Mouse (Mus musculus) heart, embryonic 15.5 days (tissue): ENCODE results near the gene Olfr1176. TPM values are rescaled to one million over a fixed set of nuclear protein-coding genes. Genes with fewer than 3 reads are reported as not detected.

Experiments
- ATAC-seq: fragments of 200-750 bp; cut with Nextera tagmentation; replicated peaks from 2 replicates; pipeline ENCODE4 v1.8.0; 2017; ENCODE audit warnings: low read depth, moderate TSS enrichment; ENCODE audit not compliant: insufficient number of reproducible peaks, insufficient read depth, low FRiP score
- H3K27ac ChIP-seq: fragments of 300-500 bp; sonication (generic); 2 replicates; pipeline ENCODE4 v1.5.1; 2015; ENCODE audit warnings: mild to moderate bottlenecking, inconsistent platforms
- H3K27me3 ChIP-seq: fragments of 300-500 bp; sonication (generic); 2 replicates; pipeline ENCODE4 v1.6.1; 2015; ENCODE audit warnings: inconsistent platforms
- H3K36me3 ChIP-seq: fragments of 300-500 bp; sonication (generic); 2 replicates; pipeline ENCODE4 v1.6.1; 2015; ENCODE audit warnings: mild to moderate bottlenecking, inconsistent platforms
- H3K4me1 ChIP-seq: fragments of 300-500 bp; sonication (generic); replicated peaks from 2 replicates; pipeline ENCODE4 v1.6.1; 2015; ENCODE audit warnings: inconsistent platforms
- H3K4me2 ChIP-seq: fragments of 300-500 bp; sonication (generic); 2 replicates; pipeline ENCODE4 v1.6.1; 2015; ENCODE audit warnings: inconsistent platforms, mild to moderate bottlenecking, moderate library complexity
- H3K4me3 ChIP-seq: fragments of 300-500 bp; sonication (generic); 2 replicates; pipeline ENCODE4 v1.5.1; 2015; ENCODE audit warnings: mild to moderate bottlenecking, inconsistent platforms
- H3K9ac ChIP-seq: fragments of 300-500 bp; sonication (generic); 2 replicates; pipeline ENCODE4 v1.6.1; 2015; ENCODE audit warnings: mild to moderate bottlenecking, inconsistent platforms
- H3K9me3 ChIP-seq: fragments of 300-500 bp; sonication (generic); replicated peaks from 2 replicates; pipeline ENCODE4 v1.6.1; 2016; ENCODE audit warnings: inconsistent platforms
- WGBS: fragments of 180-500 bp; shearing (Covaris S2); methylation state at CpG from one replicate; pipeline ENCODE4 v1.1.7; 2015; ENCODE audit warnings: mixed read lengths; 5-methylcytosine and 5-hydroxymethylcytosine counted together
- polyA plus RNA-seq: library from polyadenylated mRNA; unstranded; fragments of >200 nt; fragmentation: Nextera tagmentation; extraction: Ambion mirVana; gene quantifications from 2 replicates; pipeline ENCODE4 v1.2.1, GENCODE M21; 2015

Olfr1176 gene
- not detected in 2 replicates for polyA plus RNA-seq

DNA sequence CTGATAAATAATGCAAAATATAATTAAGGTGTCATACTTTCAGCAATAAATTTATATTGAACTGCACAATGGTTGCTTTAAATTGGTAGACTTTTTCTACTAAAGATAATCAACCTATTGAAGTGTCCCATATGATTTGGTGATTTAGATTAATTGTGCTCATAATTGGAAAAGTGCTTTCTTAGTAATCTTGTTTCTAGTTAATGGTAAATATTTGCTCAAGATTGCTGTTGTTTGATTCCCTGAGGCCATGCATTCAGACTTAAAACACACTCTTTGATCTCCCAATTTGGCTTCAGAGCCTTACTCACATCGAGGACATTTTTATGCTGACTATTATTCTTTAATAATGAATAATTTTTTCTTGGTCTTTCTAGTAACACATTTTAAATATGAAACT, at the start of gene Olfr1176:
Gene Olfr1176, plus strand, starts transcription at position 301 of the 400 bp plus-strand sequence.
- 65% methylated on average over 1 of the region's 1 CpGs for WGBS

DNA sequence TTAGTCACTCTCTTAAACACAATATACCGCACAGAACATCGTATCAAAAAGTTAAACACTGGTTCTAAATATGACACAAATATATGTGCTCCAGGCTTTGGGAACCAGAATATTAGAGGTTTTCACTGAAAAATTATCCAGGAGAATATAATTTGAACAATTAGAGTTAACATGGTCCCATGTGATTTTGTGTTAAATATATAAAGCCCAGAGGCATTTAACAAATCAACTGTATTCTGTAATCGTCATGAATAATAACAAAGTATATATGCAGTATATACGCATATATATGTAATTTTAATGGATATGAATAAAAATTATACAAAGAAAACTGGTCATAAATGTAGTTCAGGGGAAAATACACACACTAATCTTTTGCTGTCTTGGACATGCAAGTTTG, 21.5 kb upstream of the Olfr1176 start, which contains the start of gene Olfr1174-ps:
Gene Olfr1174-ps, minus strand, starts transcription at position 101 of the 400 bp plus-strand sequence.
- Histone ChIP-seq H3K27ac (no peak within 1 kb of the TSS), H3K4me3 (no peak within 1 kb of the TSS), H3K27me3 (no peaks in the 10 kb centered on the region), H3K36me3 (no peaks in the 10 kb centered on the region), H3K9ac (no peak within 1 kb of the TSS), H3K9me3 (no peaks in the 10 kb centered on the region), H3K4me1 (no peaks in the 10 kb centered on the region), H3K4me2 (no peak within 1 kb of the TSS)
- ATAC-seq: no peak
- WGBS: 83% methylated on average over 4 of the region's 4 CpGs

More for the DNA sequence above, at the start of gene Olfr1176:
- no peak within 1 kb of the TSS for H3K27ac ChIP-seq
- no peaks in the 10 kb centered on the region for H3K36me3 ChIP-seq
- H3K9me3 ChIP-seq: no peaks in the 10 kb centered on the region
- no peak within 1 kb of the TSS for H3K4me2 ChIP-seq
- ATAC-seq: no peak
- no peak within 1 kb of the TSS for H3K9ac ChIP-seq
- no peaks in the 10 kb centered on the region for H3K27me3 ChIP-seq
- no peaks in the 10 kb centered on the region for H3K4me1 ChIP-seq
- no peak within 1 kb of the TSS for H3K4me3 ChIP-seq

DNA sequence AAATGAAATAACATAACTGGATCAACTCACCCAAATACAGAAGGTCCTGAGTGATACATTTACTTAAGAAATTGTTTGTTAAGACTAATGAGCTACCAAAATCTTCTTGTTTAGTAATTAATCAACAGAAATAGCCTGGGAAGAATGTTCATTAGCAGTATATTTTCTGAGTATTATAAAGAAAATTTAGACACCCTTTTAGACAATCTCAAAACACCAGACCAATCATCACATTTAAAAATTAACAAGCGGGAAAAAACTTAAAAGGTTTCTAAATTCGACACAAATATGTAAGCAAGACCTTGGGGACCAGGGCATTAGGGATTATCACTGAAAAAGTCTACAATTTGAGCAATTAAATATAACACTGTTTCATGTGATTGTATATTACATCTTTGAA, 9.4 kb upstream of the Olfr1176 start, which contains the start of gene Olfr1175-ps:
Gene Olfr1175-ps, minus strand, starts transcription at position 101 of the 400 bp plus-strand sequence.
- no peak for ATAC-seq
- H3K9me3 ChIP-seq: no peaks in the 10 kb centered on the region
- no peak within 1 kb of the TSS for H3K4me3 ChIP-seq
- H3K27me3 ChIP-seq: no peaks in the 10 kb centered on the region
- no peak within 1 kb of the TSS for H3K27ac ChIP-seq
- H3K4me2 ChIP-seq: no peak within 1 kb of the TSS
- 70% methylated on average over 2 of the region's 2 CpGs for WGBS
- H3K36me3 ChIP-seq: no peaks in the 10 kb centered on the region
- H3K4me1 ChIP-seq: no peaks in the 10 kb centered on the region
- no peak within 1 kb of the TSS for H3K9ac ChIP-seq

DNA sequence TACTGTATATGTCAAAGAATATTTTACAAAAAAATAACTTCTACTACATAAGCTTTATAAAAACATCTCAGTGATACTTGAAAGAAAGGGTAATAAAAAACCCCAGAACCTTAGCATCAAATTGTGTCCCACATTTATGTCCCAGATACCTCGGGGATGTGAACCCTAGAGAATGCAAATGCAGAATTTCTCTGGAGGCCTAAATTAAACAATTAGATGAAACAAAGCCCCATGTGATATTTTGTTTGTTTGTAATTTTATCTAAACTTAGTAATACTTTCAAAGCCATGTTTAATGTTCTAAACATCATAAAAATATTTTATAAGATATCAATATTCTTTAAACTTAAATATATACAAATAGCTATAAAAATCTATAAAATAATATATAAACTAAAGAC, 9.9 kb downstream of the Olfr1176 start, which contains the start of gene Olfr1177-ps:
Gene Olfr1177-ps, minus strand, starts transcription at position 101 of the 400 bp plus-strand sequence.
- 67% methylated on average over 1 of the region's 1 CpGs for WGBS

DNA sequence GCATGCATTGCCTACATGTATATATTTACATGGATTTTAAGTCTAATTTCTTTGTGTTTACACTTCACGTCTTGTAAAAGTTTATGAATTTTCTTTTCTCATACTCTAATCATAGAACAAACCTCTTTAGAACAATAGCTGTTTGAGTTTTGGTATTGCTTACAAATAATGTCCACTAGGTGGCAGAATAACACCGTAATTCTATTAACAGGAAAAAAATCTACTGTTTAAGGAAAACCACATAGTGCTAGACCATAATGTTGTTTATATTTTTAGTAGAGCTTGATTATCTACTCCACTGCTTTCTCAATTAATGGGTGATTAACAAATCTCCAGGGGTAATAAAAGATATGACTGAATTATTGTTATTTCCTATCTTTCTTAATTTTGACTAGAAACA, 19.8 kb downstream of the Olfr1176 start:
- Histone ChIP-seq H3K36me3 (no peaks in the 10 kb centered on the region), H3K4me2 (no peak overlapping the region), H3K27me3 (no peaks in the 10 kb centered on the region), H3K9ac (no peak overlapping the region), H3K4me3 (no peak overlapping the region), H3K9me3 (no peaks in the 10 kb centered on the region), H3K4me1 (no peaks in the 10 kb centered on the region), H3K27ac (no peak overlapping the region)
- 1% methylated on average over 2 of the region's 2 CpGs for WGBS
- no peak for ATAC-seq

More for the DNA sequence above, 9.9 kb downstream of the Olfr1176 start, which contains the start of gene Olfr1177-ps:
- ATAC-seq: no peak
- H3K36me3 ChIP-seq: no peaks in the 10 kb centered on the region
- H3K27ac ChIP-seq: no peak within 1 kb of the TSS
- no peak within 1 kb of the TSS for H3K4me3 ChIP-seq
- no peaks in the 10 kb centered on the region for H3K9me3 ChIP-seq
- no peaks in the 10 kb centered on the region for H3K4me1 ChIP-seq
- no peak within 1 kb of the TSS for H3K9ac ChIP-seq
- no peaks in the 10 kb centered on the region for H3K27me3 ChIP-seq
- H3K4me2 ChIP-seq: no peak within 1 kb of the TSS

DNA sequence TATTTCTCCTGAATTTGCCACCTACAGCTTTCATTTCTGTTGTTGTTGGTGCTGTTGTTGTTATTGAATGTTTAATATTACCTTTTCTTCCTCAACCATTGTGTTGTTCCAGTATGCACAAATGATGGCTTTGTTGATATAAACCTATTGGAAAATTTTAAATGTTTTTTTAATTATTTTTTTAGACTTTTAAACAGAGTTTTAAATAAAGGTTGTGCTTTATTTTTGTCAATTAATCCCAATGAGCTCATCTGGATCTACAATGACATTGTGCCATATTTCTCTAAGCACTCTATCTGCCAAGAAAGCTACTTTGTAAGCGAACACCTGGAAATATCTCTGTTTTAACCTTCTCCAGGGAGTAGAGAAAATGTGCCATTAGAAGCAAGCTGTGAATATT, 50.2 kb downstream of the Olfr1176 start, which contains the start of gene Olfr1178:
Gene Olfr1178, plus strand, starts transcription at position 301 of the 400 bp plus-strand sequence.
- Histone ChIP-seq H3K4me3 (no peak within 1 kb of the TSS), H3K9ac (no peak within 1 kb of the TSS), H3K4me2 (no peak within 1 kb of the TSS), H3K4me1 (no peaks in the 10 kb centered on the region), H3K27me3 (no peaks in the 10 kb centered on the region), H3K27ac (no peak within 1 kb of the TSS), H3K36me3 (no peaks in the 10 kb centered on the region), H3K9me3 (no peaks in the 10 kb centered on the region)
- WGBS: 69% methylated on average over 1 of the region's 1 CpGs
- ATAC-seq: no peak

Other genes starting within 250 kb of the Olfr1176 start
- gene Olfr1164, start 242.8 kb upstream of the Olfr1176 start, polyA plus RNA-seq: not detected in 2 replicates
- not detected in 2 replicates for gene Olfr1166, start 208.4 kb upstream of the Olfr1176 start, polyA plus RNA-seq
- gene Olfr1167, start 181.5 kb upstream of the Olfr1176 start, polyA plus RNA-seq: not detected in 2 replicates
- not detected in 2 replicates for gene Olfr1168, start 154.8 kb upstream of the Olfr1176 start, polyA plus RNA-seq
- gene Olfr1170, start 108.4 kb upstream of the Olfr1176 start, polyA plus RNA-seq: not detected in 2 replicates
- gene Olfr1173, start 56.8 kb upstream of the Olfr1176 start, polyA plus RNA-seq: not detected in 2 replicates
- gene Olfr1174-ps, start 21.6 kb upstream of the Olfr1176 start, polyA plus RNA-seq: not detected in 2 replicates
- not detected in 2 replicates for gene Olfr1175-ps, start 9.5 kb upstream of the Olfr1176 start, polyA plus RNA-seq
- gene Olfr1177-ps, start 9.8 kb downstream of the Olfr1176 start, polyA plus RNA-seq: not detected in 2 replicates
- gene Olfr1178, start 50.3 kb downstream of the Olfr1176 start, polyA plus RNA-seq: not detected in 2 replicates
- gene Olfr1179, start 69.7 kb downstream of the Olfr1176 start, polyA plus RNA-seq: not detected in 2 replicates
- not detected in 2 replicates for gene Olfr1180, start 82.4 kb downstream of the Olfr1176 start, polyA plus RNA-seq
- gene Olfr1181, start 89.5 kb downstream of the Olfr1176 start, polyA plus RNA-seq: not detected in 2 replicates
- gene Gm13757, start 112.4 kb downstream of the Olfr1176 start, polyA plus RNA-seq: not detected in 2 replicates
- gene Olfr1183, start 118.1 kb downstream of the Olfr1176 start, polyA plus RNA-seq: not detected in 2 replicates
- not detected in 2 replicates for gene Olfr1184, start 146.9 kb downstream of the Olfr1176 start, polyA plus RNA-seq
- not detected in 2 replicates for gene Olfr1185-ps1, start 156.6 kb downstream of the Olfr1176 start, polyA plus RNA-seq
- gene Olfr1186, start 181.8 kb downstream of the Olfr1176 start, polyA plus RNA-seq: not detected in 2 replicates
- not detected in 2 replicates for gene Olfr1188, start 220.2 kb downstream of the Olfr1176 start, polyA plus RNA-seq
- not detected in 2 replicates for gene Olfr1189, start 249.7 kb downstream of the Olfr1176 start, polyA plus RNA-seq